Mouse (Mus musculus) heart, embryonic 14.5 days (tissue): ENCODE data around the gene Wbp2. TPM values are rescaled to one million over a fixed set of nuclear protein-coding genes. Genes with fewer than 3 reads are reported as not detected.

Experiments
- ATAC-seq: fragments of 200-750 bp; cut with Nextera tagmentation; 2 replicates; pipeline ENCODE4 v1.8.0; 2017; ENCODE audit warnings: low read depth, moderate TSS enrichment; ENCODE audit not compliant: insufficient number of reproducible peaks, insufficient read depth, low FRiP score
- H3K27ac ChIP-seq, 2 experiments: fragments of 200-500 bp in 1 of 2; fragments of 300-500 bp in 1 of 2; sonication (generic) in 1 of 2; replicated peaks in 1 of 2; 2 replicates each; pipeline ENCODE4 v1.5.1; 2012 to 2014; ENCODE audit warnings: low read depth in 2 of 2, low read length in 2 of 2, control low read depth in 1 of 2, mild to moderate bottlenecking in 1 of 2, mixed read lengths in 1 of 2; ENCODE audit not compliant: control insufficient read depth in 1 of 2, insufficient read depth in 1 of 2
- H3K27me3 ChIP-seq: fragments of 300-500 bp; sonication (generic); 2 replicates; pipeline ENCODE4 v1.6.1; 2014; ENCODE audit warnings: mild to moderate bottlenecking, low read length, control low read depth; ENCODE audit not compliant: control insufficient read depth, insufficient read depth
- H3K36me3 ChIP-seq: fragments of 300-500 bp; sonication (generic); 2 replicates; pipeline ENCODE4 v1.6.1; 2014; ENCODE audit warnings: mild to moderate bottlenecking, control low read depth, low read length, mixed read lengths; ENCODE audit not compliant: control insufficient read depth, insufficient read depth
- H3K4me1 ChIP-seq, 2 experiments: fragments of 200-500 bp in 1 of 2; fragments of 300-500 bp in 1 of 2; sonication (generic) in 1 of 2; 2 replicates each; pipeline ENCODE4 v1.6.1; 2012 to 2014; ENCODE audit warnings: low read length in 2 of 2, control low read depth in 1 of 2, mixed read lengths in 1 of 2; ENCODE audit not compliant: control insufficient read depth in 2 of 2, insufficient read depth in 2 of 2
- H3K4me2 ChIP-seq: fragments of 300-500 bp; sonication (generic); 2 replicates; pipeline ENCODE4 v1.6.1; 2014; ENCODE audit warnings: mild to moderate bottlenecking, low read length
- H3K4me3 ChIP-seq, 2 experiments: fragments of 200-500 bp in 1 of 2; fragments of 300-500 bp in 1 of 2; sonication (generic) in 1 of 2; 2 replicates each; pipeline ENCODE4 v1.5.1; 2012 to 2014; ENCODE audit warnings: low read length in 2 of 2, mild to moderate bottlenecking in 2 of 2, control low read depth in 1 of 2, low read depth in 1 of 2, moderate library complexity in 1 of 2; ENCODE audit not compliant: control insufficient read depth in 1 of 2, insufficient read depth in 1 of 2
- H3K9ac ChIP-seq: fragments of 300-500 bp; sonication (generic); 2 replicates; pipeline ENCODE4 v1.6.1; 2014; ENCODE audit warnings: mild to moderate bottlenecking, low read length
- H3K9me3 ChIP-seq: fragments of 300-500 bp; sonication (generic); 2 replicates; pipeline ENCODE4 v1.6.1; 2016; ENCODE audit warnings: low read length, control low read depth; ENCODE audit not compliant: control insufficient read depth
- WGBS: fragments of 180-500 bp; shearing (Covaris S2); extraction: QIAGEN DNeasy Blood & Tissue Kit; methylation state at CpG from one replicate; pipeline ENCODE4 v1.1.7; 2014; 5-methylcytosine and 5-hydroxymethylcytosine counted together
- polyA plus RNA-seq: library from polyadenylated mRNA; unstranded; fragments of >200 nt; fragmentation: Nextera tagmentation; extraction: Ambion mirVana; gene quantifications from 2 replicates; pipeline ENCODE4 v1.2.1, GENCODE M21; 2014

The Wbp2 gene
- 139 and 141 TPM in 2 replicates for polyA plus RNA-seq

DNA sequence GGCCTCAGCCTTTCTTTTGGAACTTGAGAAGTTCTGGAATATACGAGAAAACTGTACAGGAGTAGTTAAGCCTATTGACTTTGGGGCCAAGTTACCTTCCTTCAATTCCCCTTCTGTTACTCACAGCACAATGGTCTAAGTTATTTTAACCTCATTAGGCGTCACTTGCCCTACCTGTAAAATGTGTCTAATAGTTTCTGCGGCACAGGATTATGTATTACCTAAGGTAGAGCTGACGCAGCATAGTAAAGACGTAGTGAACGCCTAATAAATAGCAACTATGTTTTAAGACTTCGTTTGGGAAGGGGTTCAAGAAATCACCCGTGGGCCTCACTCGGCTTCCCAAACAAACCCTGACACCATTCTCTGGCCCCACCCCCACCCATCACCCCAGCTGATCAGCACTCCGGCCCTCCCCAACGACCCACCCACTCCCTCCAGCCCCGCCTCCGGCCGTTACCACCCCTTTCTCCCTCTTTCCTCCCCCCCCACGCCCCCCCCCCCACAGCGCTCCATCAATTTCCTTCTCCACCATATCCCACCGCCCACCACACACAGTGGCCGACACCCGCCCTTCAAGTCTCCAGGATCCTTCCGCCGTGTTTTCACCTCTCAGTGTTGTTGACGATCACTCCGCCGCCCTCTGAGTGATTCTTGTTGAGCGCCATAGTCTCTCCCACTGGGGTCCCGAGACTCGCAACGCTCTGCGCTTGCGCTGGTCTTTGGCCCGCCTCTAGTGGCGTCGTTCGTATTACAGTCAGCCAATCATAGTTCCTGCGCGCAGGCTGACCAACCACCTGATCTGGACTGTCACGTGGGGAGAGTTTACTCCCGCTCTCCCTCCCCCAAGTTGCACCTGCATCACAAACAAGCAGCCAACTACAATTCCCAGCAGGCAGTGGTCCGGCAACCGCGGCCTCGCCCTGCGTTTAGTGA lies at the start of gene Wbp2:
Wbp2 (minus strand) TSS at position 738 of the 936 bp plus-strand sequence.
- Histone ChIP-seq H3K9me3 (no peaks in the 10 kb centered on the region), H3K36me3 (peaks cover 34% of the 10 kb centered on the region), H3K27me3 (no peaks in the 10 kb centered on the region), H3K4me3 (peak within 1 kb of the TSS; percentile 44 to 72), H3K27ac (peak within 1 kb of the TSS; percentile 77 to 89), H3K4me1 (peaks cover 8 to 16% of the 10 kb centered on the region in 2 experiments), H3K9ac (peak within 1 kb of the TSS; percentile 61), H3K4me2 (peak within 1 kb of the TSS; percentile 65)
- ATAC-seq = peak; percentile 93
- 4% methylated on average over 40 of the region's 43 CpGs for WGBS

- 73% methylated on average over 10 of the region's 10 CpGs for WGBS
- H3K4me2 ChIP-seq = no peak overlapping the region
- no peak overlapping the region for H3K27ac ChIP-seq
- no peaks in the 10 kb centered on the region for H3K27me3 ChIP-seq
- H3K4me1 ChIP-seq = peaks cover 14 to 25% of the 10 kb centered on the region in 2 experiments
- no peaks in the 10 kb centered on the region for H3K9me3 ChIP-seq
- no peak for ATAC-seq
- H3K36me3 ChIP-seq = peaks cover 55% of the 10 kb centered on the region
- no peak overlapping the region for H3K9ac ChIP-seq
- H3K4me3 ChIP-seq = no peak overlapping the region
These were observed 47.4 kb upstream of the Wbp2 start for GRCm38 (mm10) chr11:116134171-116134570.

- Histone ChIP-seq H3K27me3 (no peaks in the 10 kb centered on the region), H3K9ac (no peak overlapping the region), H3K27ac (no peak overlapping the region), H3K4me2 (no peak overlapping the region), H3K4me1 (peaks cover 13 to 24% of the 10 kb centered on the region in 2 experiments), H3K4me3 (no peak overlapping the region), H3K36me3 (peaks cover 55% of the 10 kb centered on the region), H3K9me3 (no peaks in the 10 kb centered on the region)
- 75% methylated on average over 5 of the region's 5 CpGs for WGBS
- no peak for ATAC-seq
These were observed 46.7 kb upstream of the Wbp2 start for GRCm38 (mm10) chr11:116133497-116133896.

DNA sequence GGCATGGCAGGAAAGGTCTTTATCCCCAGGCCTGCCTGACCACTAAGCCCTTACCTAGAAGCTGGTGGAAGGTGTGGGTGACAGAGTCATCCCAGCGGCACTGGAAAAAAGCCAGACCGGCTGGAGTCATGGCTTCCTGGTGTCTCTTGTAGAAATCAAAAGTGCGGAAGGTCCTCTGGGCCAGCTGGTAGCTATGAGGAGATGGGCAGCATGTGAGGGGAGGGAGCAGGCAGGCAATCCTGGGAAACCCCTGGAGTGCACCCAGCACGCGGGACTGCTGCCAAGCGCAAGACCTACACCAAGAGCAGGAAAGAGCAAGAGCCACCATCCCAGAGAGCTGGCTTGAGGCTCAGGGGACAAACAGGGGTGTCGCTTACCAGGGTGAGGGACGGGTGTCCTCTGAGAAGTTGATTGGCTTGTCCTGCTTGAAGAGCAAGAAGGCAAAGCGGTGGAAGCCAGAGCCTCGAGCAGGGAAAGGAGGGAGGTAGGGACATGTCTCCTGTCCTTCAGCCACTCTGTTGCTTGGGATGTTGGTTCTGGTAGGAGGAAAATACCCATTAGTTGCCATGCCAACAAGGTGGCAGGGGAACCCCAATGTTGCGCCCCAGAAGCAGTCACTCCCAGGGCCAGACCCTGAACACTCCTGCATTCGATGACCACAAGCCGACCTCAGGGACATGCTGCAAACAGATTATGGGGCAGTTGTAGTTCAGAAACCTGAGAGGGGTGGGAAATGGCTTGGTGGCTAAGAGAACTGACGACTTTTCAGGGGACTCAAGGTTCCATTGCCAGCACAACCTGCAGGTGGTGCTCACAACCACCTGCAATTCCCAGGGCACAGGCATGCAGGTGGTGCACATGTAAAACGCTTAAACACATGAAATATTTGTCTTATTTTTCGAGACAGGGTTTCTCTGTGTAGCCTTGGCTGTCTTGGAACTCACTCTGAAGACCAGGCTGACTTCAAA lies 45.9 kb upstream of the Wbp2 start:
- Histone ChIP-seq H3K9ac (no peak overlapping the region), H3K36me3 (peaks cover 60% of the 10 kb centered on the region), H3K27ac (no peak overlapping the region), H3K4me1 (peaks cover 13 to 24% of the 10 kb centered on the region in 2 experiments), H3K4me3 (no peak overlapping the region), H3K4me2 (no peak overlapping the region), H3K9me3 (no peaks in the 10 kb centered on the region), H3K27me3 (no peaks in the 10 kb centered on the region)
- ATAC-seq = no peak
- WGBS = 81% methylated on average over 16 of the region's 16 CpGs

- Histone ChIP-seq H3K4me2 (peak overlapping the region; percentile 75), H3K9ac (peak overlapping the region; percentile 81), H3K27me3 (no peaks in the 10 kb centered on the region), H3K9me3 (no peaks in the 10 kb centered on the region), H3K4me1 (peaks cover 17 to 31% of the 10 kb centered on the region in 2 experiments), H3K4me3 (peak overlapping the region; percentile 57 to 63), H3K36me3 (peaks cover 53% of the 10 kb centered on the region), H3K27ac (peak overlapping the region; percentile 81 to 88)
- ATAC-seq = no peak
- 79% methylated on average over 15 of the region's 15 CpGs for WGBS
These were observed 44.8 kb upstream of the Wbp2 start for GRCm38 (mm10) chr11:116131349-116132170.

- under 1% methylated on average over 69 of the region's 69 CpGs for WGBS
- Histone ChIP-seq H3K27me3 (no peaks in the 10 kb centered on the region), H3K4me3 (peak within 1 kb of the TSS; percentile 57 to 63), H3K9me3 (no peaks in the 10 kb centered on the region), H3K27ac (peak within 1 kb of the TSS; percentile 81 to 88), H3K9ac (peak within 1 kb of the TSS; percentile 81), H3K36me3 (peaks cover 54% of the 10 kb centered on the region), H3K4me2 (peak within 1 kb of the TSS; percentile 75), H3K4me1 (peaks cover 17 to 31% of the 10 kb centered on the region in 2 experiments)
- peak; percentile 82 for ATAC-seq
These were observed 43.9 kb upstream of the Wbp2 start, which contains the start of gene Trim65 for GRCm38 (mm10) chr11:116130488-116131205. Gene Trim65, minus strand, starts transcription at chr11:116131128.
